Mouse (Mus musculus): ENCODE data around the gene Ppp1r26. TPM values are rescaled to one million over a fixed set of nuclear protein-coding genes. Genes with fewer than 3 reads are reported as not detected.
"Not testable (repeated sequence)": the region's sequence is repeated elsewhere in the genome, so short reads cannot be mapped to it uniquely, and the experiment has no call there.

Ppp1r26 gene
- polyA plus RNA-seq, 1 experiment from 2014 or later, result 6.3 TPM

GRCm38 (mm10) chr2:28453539-28453938 lies 6.9 kb downstream of the Ppp1r26 start:
- Histone ChIP-seq H3K36me3 (peaks cover 48% of the 10 kb centered on the region), H3K27ac (no peak overlapping the region), H3K4me3 (no peak overlapping the region), H3K27me3 (ENCODE audit: low read depth, poor library complexity, severe bottlenecking) (0 out of 2 replicates have a peak, but pooled peaks cover under 1% of the 10 kb centered on the region), H3K9me3 (replicated peaks) (no peaks in the 10 kb centered on the region), H3K4me1 (no peaks in the 10 kb centered on the region)
- WGBS, result 92% methylated on average over 6 of the region's 6 CpGs
- no peak for DNase-seq (ENCODE audit: low spot score)

GRCm38 (mm10) chr2:28456616-28457015 lies 10.0 kb downstream of the Ppp1r26 start:
- Histone ChIP-seq H3K9me3 (replicated peaks) (no peaks in the 10 kb centered on the region), H3K36me3 (peaks cover 22% of the 10 kb centered on the region), H3K4me1 (no peaks in the 10 kb centered on the region), H3K27ac (no peak overlapping the region), H3K4me3 (no peak overlapping the region), H3K27me3 (ENCODE audit: low read depth, poor library complexity, severe bottlenecking) (no peaks in the 10 kb centered on the region)
- WGBS, result 81% methylated on average over 1 of the region's 1 CpGs
- DNase-seq (ENCODE audit: low spot score), result no peak

- peaks cover 18% of the 10 kb centered on the region for H3K27me3 ChIP-seq (ENCODE audit: low read depth, poor library complexity, severe bottlenecking)
- 44% methylated on average over 3 of the region's 3 CpGs for WGBS
- H3K27ac ChIP-seq, result no peak overlapping the region
- H3K4me1 ChIP-seq, result peaks cover 27% of the 10 kb centered on the region
- H3K9me3 ChIP-seq (replicated peaks), result no peaks in the 10 kb centered on the region
- no peak overlapping the region for H3K4me3 ChIP-seq
- peak; percentile 71 for DNase-seq (ENCODE audit: low spot score)
- H3K36me3 ChIP-seq, result peaks cover 2% of the 10 kb centered on the region
Observed at GRCm38 (mm10) chr2:28463919-28464318, 17.3 kb downstream of the Ppp1r26 start.

- Histone ChIP-seq H3K27ac (no peak overlapping the region), H3K27me3 (ENCODE audit: low read depth, poor library complexity, severe bottlenecking) (peaks cover 18% of the 10 kb centered on the region), H3K4me1 (peaks cover 28% of the 10 kb centered on the region), H3K4me3 (no peak overlapping the region), H3K9me3 (replicated peaks) (no peaks in the 10 kb centered on the region), H3K36me3 (peaks cover 12% of the 10 kb centered on the region)
- DNase-seq (ENCODE audit: low spot score), result no peak
- 85% methylated on average over 9 of the region's 9 CpGs for WGBS
Observed at GRCm38 (mm10) chr2:28464919-28465318, 18.3 kb downstream of the Ppp1r26 start.

GRCm38 (mm10) chr2:28465836-28466518 lies 19.4 kb downstream of the Ppp1r26 start, which contains the start of gene 1700007K13Rik:
Gene 1700007K13Rik (minus strand): TSS chr2:28466332.
- Histone ChIP-seq H3K27ac (peak within 1 kb of the TSS; percentile 57), H3K4me1 (peaks cover 28% of the 10 kb centered on the region), H3K27me3 (ENCODE audit: low read depth, poor library complexity, severe bottlenecking) (peaks cover 18% of the 10 kb centered on the region), H3K9me3 (replicated peaks) (no peaks in the 10 kb centered on the region), H3K4me3 (peak within 1 kb of the TSS; percentile 49), H3K36me3 (peaks cover 23% of the 10 kb centered on the region)
- 5% methylated on average over 25 of the region's 25 CpGs for WGBS
- DNase-seq (ENCODE audit: low spot score), result peak; percentile 82

GRCm38 (mm10) chr2:28467860-28468485 lies 21.4 kb downstream of the Ppp1r26 start, which contains the start of gene Mrps2:
Gene Mrps2 (plus strand): TSS chr2:28468066.
- WGBS, result under 1% methylated on average over 52 of the region's 52 CpGs
- Histone ChIP-seq H3K9me3 (replicated peaks) (no peaks in the 10 kb centered on the region), H3K4me3 (peak within 1 kb of the TSS; percentile 94), H3K27me3 (ENCODE audit: low read depth, poor library complexity, severe bottlenecking) (peaks cover 18% of the 10 kb centered on the region), H3K27ac (peak within 1 kb of the TSS; percentile 95), H3K4me1 (peaks cover 28% of the 10 kb centered on the region), H3K36me3 (peaks cover 43% of the 10 kb centered on the region)
- DNase-seq (ENCODE audit: low spot score), result peak; percentile 96

- Histone ChIP-seq H3K27ac (peak overlapping the region; percentile 95), H3K27me3 (ENCODE audit: low read depth, poor library complexity, severe bottlenecking) (peaks cover 18% of the 10 kb centered on the region), H3K9me3 (replicated peaks) (no peaks in the 10 kb centered on the region), H3K4me1 (peaks cover 28% of the 10 kb centered on the region), H3K4me3 (peak overlapping the region; percentile 94), H3K36me3 (peaks cover 49% of the 10 kb centered on the region)
- DNase-seq (ENCODE audit: low spot score), result no peak
- 57% methylated on average over 18 of the region's 18 CpGs for WGBS
Observed at GRCm38 (mm10) chr2:28468486-28469225, 22.1 kb downstream of the Ppp1r26 start.

- peaks cover 15% of the 10 kb centered on the region for H3K27me3 ChIP-seq (ENCODE audit: low read depth, poor library complexity, severe bottlenecking)
- peaks cover 49% of the 10 kb centered on the region for H3K36me3 ChIP-seq
- peaks cover 28% of the 10 kb centered on the region for H3K4me1 ChIP-seq
- H3K27ac ChIP-seq, result no peak overlapping the region
- no peaks in the 10 kb centered on the region for H3K9me3 ChIP-seq (replicated peaks)
- no peak overlapping the region for H3K4me3 ChIP-seq
- 97% methylated on average over 14 of the region's 14 CpGs for WGBS
- DNase-seq (ENCODE audit: low spot score), result no peak
Observed at GRCm38 (mm10) chr2:28469461-28469860, 22.9 kb downstream of the Ppp1r26 start.

GRCm38 (mm10) chr2:28470591-28470990 lies 24.0 kb downstream of the Ppp1r26 start:
- Histone ChIP-seq H3K27me3 (ENCODE audit: low read depth, poor library complexity, severe bottlenecking) (peaks cover 3% of the 10 kb centered on the region), H3K4me3 (no peak overlapping the region), H3K36me3 (peaks cover 49% of the 10 kb centered on the region), H3K27ac (no peak overlapping the region), H3K9me3 (replicated peaks) (no peaks in the 10 kb centered on the region), H3K4me1 (peaks cover 28% of the 10 kb centered on the region)
- 93% methylated on average over 2 of the region's 2 CpGs for WGBS
- DNase-seq (ENCODE audit: low spot score), result no peak

GRCm38 (mm10) chr2:28472011-28472410 lies 25.4 kb downstream of the Ppp1r26 start:
- H3K9me3 ChIP-seq (replicated peaks); H3K27me3 ChIP-seq (ENCODE audit: low read depth, poor library complexity, severe bottlenecking); H3K4me3 ChIP-seq; DNase-seq (ENCODE audit: low spot score); H3K27ac ChIP-seq: not testable (repeated sequence)
- 92% methylated on average over 8 of the region's 8 CpGs for WGBS
- Histone ChIP-seq H3K36me3 (peaks cover 49% of the 10 kb centered on the region), H3K4me1 (peaks cover 16% of the 10 kb centered on the region)

GRCm38 (mm10) chr2:28477993-28478392 lies 31.4 kb downstream of the Ppp1r26 start:
- not testable (repeated sequence) for H3K27me3 ChIP-seq (ENCODE audit: low read depth, poor library complexity, severe bottlenecking); H3K4me1 ChIP-seq; H3K36me3 ChIP-seq; DNase-seq (ENCODE audit: low spot score); H3K27ac ChIP-seq; H3K9me3 ChIP-seq (replicated peaks); H3K4me3 ChIP-seq
- WGBS, result 94% methylated on average over 5 of the region's 5 CpGs

GRCm38 (mm10) chr2:28479208-28480204 lies 32.9 kb downstream of the Ppp1r26 start:
- DNase-seq (ENCODE audit: low spot score), result no peak
- Histone ChIP-seq H3K36me3 (no peaks in the 10 kb centered on the region), H3K4me1 (peaks cover 7% of the 10 kb centered on the region; the same call in 1 of the 2 replicates), H3K9me3 (replicated peaks) (no peaks in the 10 kb centered on the region), H3K27ac (no peak overlapping the region), H3K27me3 (ENCODE audit: low read depth, poor library complexity, severe bottlenecking) (no peaks in the 10 kb centered on the region), H3K4me3 (no peak overlapping the region)
- 86% methylated on average over 20 of the region's 20 CpGs for WGBS

Measured in limb, embryonic 10.5 days (tissue).